Mouse (Mus musculus) CH12.LX (cell line): Measurements from ENCODE around the gene Slamf1.

Experiments used
- CTCF ChIP-seq, 2 experiments: IDR thresholded peaks in 1 of 2; conservative IDR thresholded peaks in 1 of 2; 2 replicates each; pipeline ENCODE4 v1.5.1; 2011 to 2012; ENCODE audit warnings: low read depth in 2 of 2, low read length in 2 of 2, improper control_type of control experiment in 1 of 2, inconsistent platforms in 1 of 2, mild to moderate bottlenecking in 1 of 2, moderate library complexity in 1 of 2
- EP300 ChIP-seq: IDR thresholded peaks from 2 replicates; pipeline ENCODE4 v1.6.1; 2011; ENCODE audit warnings: low read length, improper control_type of control experiment
- MAX ChIP-seq: IDR thresholded peaks from 2 replicates; pipeline ENCODE4 v1.6.1; 2011; ENCODE audit warnings: low read length, improper control_type of control experiment
- MAZ ChIP-seq: IDR thresholded peaks from 2 replicates; pipeline ENCODE4 v1.6.1; 2012; ENCODE audit warnings: low read depth, mild to moderate bottlenecking, inconsistent platforms, low read length, improper control_type of control experiment, moderate library complexity
- MXI1 ChIP-seq: IDR thresholded peaks from 2 replicates; pipeline ENCODE4 v1.6.1; 2011; ENCODE audit warnings: mild to moderate bottlenecking, low read depth, low read length, improper control_type of control experiment
- NELFE ChIP-seq: IDR thresholded peaks from 2 replicates; pipeline ENCODE4 v1.6.1; 2011; ENCODE audit warnings: low read depth, low read length, improper control_type of control experiment
- POLR2A ChIP-seq: IDR thresholded peaks from 2 replicates; pipeline ENCODE4 v1.6.1; 2011; ENCODE audit warnings: low read depth, mild to moderate bottlenecking, improper control_type of control experiment, low read length
- RAD21 ChIP-seq: IDR thresholded peaks from 2 replicates; pipeline ENCODE4 v1.6.1; 2011; ENCODE audit warnings: low read depth, mild to moderate bottlenecking, low read length, improper control_type of control experiment, moderate library complexity
- SIN3A ChIP-seq: IDR thresholded peaks from 2 replicates; pipeline ENCODE4 v1.6.1; 2012; ENCODE audit warnings: low read length, improper control_type of control experiment, inconsistent platforms
- TBP ChIP-seq: conservative IDR thresholded peaks from 2 replicates; pipeline ENCODE4 v1.6.1; 2011; ENCODE audit warnings: low read depth, low read length, improper control_type of control experiment
- USF1 ChIP-seq: IDR thresholded peaks from 2 replicates; pipeline ENCODE4 v1.6.1; 2014; ENCODE audit warnings: low read depth, mild to moderate bottlenecking, inconsistent platforms, low read length, improper control_type of control experiment
- ZC3H11A ChIP-seq: IDR thresholded peaks from 2 replicates; pipeline ENCODE4 v1.6.1; 2012; ENCODE audit warnings: low read depth, mild to moderate bottlenecking, inconsistent platforms, low read length, improper control_type of control experiment
- ZMIZ1 ChIP-seq: IDR thresholded peaks from 2 replicates; pipeline ENCODE4 v1.6.1; 2012; ENCODE audit warnings: low read depth, mild to moderate bottlenecking, inconsistent platforms, low read length, improper control_type of control experiment

GRCm38 (mm10) chr1:171772121-171772735 is 5.3 kb downstream of the Slamf1 start:
- TF ChIP-seq POLR2A (no peak), RAD21 (no peak), MXI1 (no peak), USF1 (no peak), CTCF (conservative IDR thresholded peaks at IDR 0.05 in 1 of 2, IDR thresholded peaks at IDR 0.05 in 1 of 2; ENCODE audit: low read depth in 2 of 2, low read length in 2 of 2) (no peak), MAX (no peak), SIN3A (no peak), TBP (no peak), MAZ (no peak), ZMIZ1 (no peak), ZC3H11A (no peak), EP300 (no peak), NELFE (no peak)
